Comparison of ENCODE assay signal across 12 mouse cellular contexts in the genomic region with DNA sequence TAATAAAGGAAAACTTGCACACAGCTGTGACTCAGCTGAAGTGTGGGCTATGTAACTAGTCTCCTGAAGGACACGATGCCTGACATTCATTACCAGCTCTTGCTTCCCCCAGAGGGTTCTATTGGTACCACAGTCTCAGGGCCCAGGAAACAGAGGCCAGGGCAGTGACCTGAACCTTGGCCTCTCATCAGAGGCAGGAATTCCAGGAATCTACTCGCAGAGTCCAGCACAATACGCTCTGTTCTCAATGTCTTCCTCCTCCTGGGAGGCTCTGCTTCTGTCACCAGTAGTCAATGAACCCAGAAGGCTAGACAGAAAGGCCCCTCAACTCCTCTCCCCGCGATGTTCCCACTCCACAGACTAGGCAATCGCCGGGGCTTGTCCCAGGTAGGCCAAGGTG.
DNase-seq lines count a peak whose midpoint lies in the region; ATAC-seq and TF ChIP-seq lines count a peak whose summit lies in the region.
"Had no signal": no experiment of that assay in that cellular context is flagged by ENCODE, and none has a peak within 500 bp of the region (broad histone marks: within the 10 kb centered on the region; RNA-seq: fewer than 3 reads in every experiment).

No protein-coding gene starts in this region.

- H3K9ac ChIP-seq in forebrain, postnatal 0 days, result no peak overlapping the region
- no peak overlapping the region for H3K9ac ChIP-seq in forebrain, embryonic 12.5 days
- no peak overlapping the region for H3K9ac ChIP-seq in lung, postnatal 0 days (replicated peaks; ENCODE audit: low read depth)
- H3K9ac ChIP-seq: neural tube, embryonic 15.5 days had no signal

- H3K4me2 ChIP-seq in forebrain, postnatal 0 days (ENCODE audit: low read depth), result no peak overlapping the region
- no peak overlapping the region for H3K4me2 ChIP-seq in forebrain, embryonic 12.5 days
- H3K4me2 ChIP-seq in lung, postnatal 0 days (replicated peaks; ENCODE audit: low read depth, low read length), result no peak overlapping the region
- H3K4me2 ChIP-seq: neural tube, embryonic 15.5 days had no signal

- TF ChIP-seq CTCF in forebrain, postnatal 0 days (IDR thresholded peaks at IDR 0.05; ENCODE audit: low read depth), result peak; percentile 15; the same call in 1 of the 2 replicates
- no peak; the same call in 1 of the 2 replicates for TF ChIP-seq CTCF in kidney, adult 2 months (conservative IDR thresholded peaks at IDR 0.05; ENCODE audit: insufficient read depth, insufficient read length, low read depth, low read length)
- TF ChIP-seq CTCF in lung, postnatal 0 days (IDR thresholded peaks at IDR 0.05), result peak; percentile 38

- no peak overlapping the region for H3K4me3 ChIP-seq in forebrain, postnatal 0 days (ENCODE audit: low read depth, low read length)
- H3K4me3 ChIP-seq in forebrain, embryonic 12.5 days (replicated peaks), result no peak overlapping the region
- no peak overlapping the region for H3K4me3 ChIP-seq in kidney, adult 2 months (ENCODE audit: insufficient read depth, low read depth, low read length)
- no peak overlapping the region for H3K4me3 ChIP-seq in lung, postnatal 0 days (ENCODE audit: low read depth, low read length)
- H3K4me3 ChIP-seq: neural tube, embryonic 15.5 days had no signal

- H3K27ac ChIP-seq in forebrain, postnatal 0 days (ENCODE audit: low read depth, low read length), result no peak overlapping the region
- no peak overlapping the region for H3K27ac ChIP-seq in forebrain, embryonic 12.5 days
- no peak overlapping the region for H3K27ac ChIP-seq in kidney, adult 2 months (ENCODE audit: insufficient read depth, low read depth, low read length)
- no peak overlapping the region for H3K27ac ChIP-seq in lung, postnatal 0 days (ENCODE audit: low read length)
- H3K27ac ChIP-seq: neural tube, embryonic 15.5 days had no signal

- H3K36me3 ChIP-seq in forebrain, postnatal 0 days (ENCODE audit: insufficient read depth), result no peaks in the 10 kb centered on the region
- H3K36me3 ChIP-seq in forebrain, embryonic 12.5 days (replicated peaks), result no peaks in the 10 kb centered on the region
- no peaks in the 10 kb centered on the region for H3K36me3 ChIP-seq in kidney, adult 2 months (ENCODE audit: control insufficient read depth, insufficient read depth, low read length)
- H3K36me3 ChIP-seq in lung, postnatal 0 days (ENCODE audit: insufficient read depth, low read length), result no peaks in the 10 kb centered on the region
- H3K36me3 ChIP-seq: neural tube, embryonic 15.5 days had no signal

- TF ChIP-seq EP300 in lung, postnatal 0 days (IDR thresholded peaks at IDR 0.05), result peak; percentile 88

- DNase-seq in forebrain, postnatal 0 days, result no peak
- DNase-seq in adrenal gland, postnatal 10 days, result peak; percentile 48
- peak; percentile 93 for DNase-seq in kidney, adult 2 months
- peak; percentile 54 for DNase-seq in lung, postnatal 0 days (ENCODE audit: low spot score)
- no peak for DNase-seq in spleen, adult 18-20 months
- no peak for DNase-seq in urinary bladder, postnatal 14 days (ENCODE audit: low spot score)
- no peak for DNase-seq in heart, adult 18-20 months
- DNase-seq: B cell, adult 2 months; gastrocnemius, postnatal 14 days; heart, postnatal 36 days had no signal

- 67% methylated on average over 7 of the region's 7 CpGs for WGBS in forebrain, postnatal 0 days
- 49% methylated on average over 7 of the region's 7 CpGs for WGBS in forebrain, embryonic 12.5 days
- 30% methylated on average over 7 of the region's 7 CpGs for WGBS in kidney, adult 2 months
- WGBS in lung, postnatal 0 days, result 38% methylated on average over 7 of the region's 7 CpGs

- no peaks in the 10 kb centered on the region for H3K9me3 ChIP-seq in forebrain, postnatal 0 days (ENCODE audit: low read length)
- H3K9me3 ChIP-seq in forebrain, embryonic 12.5 days, result no peaks in the 10 kb centered on the region
- H3K9me3 ChIP-seq in lung, postnatal 0 days (ENCODE audit: low read length), result no peaks in the 10 kb centered on the region
- H3K9me3 ChIP-seq: neural tube, embryonic 15.5 days had no signal

- H3K4me1 ChIP-seq in forebrain, postnatal 0 days (ENCODE audit: insufficient read depth), result 0 out of 2 replicates have a peak, but pooled peaks cover 15% of the 10 kb centered on the region
- H3K4me1 ChIP-seq in forebrain, embryonic 12.5 days, result peaks cover 41% of the 10 kb centered on the region
- no peaks in the 10 kb centered on the region for H3K4me1 ChIP-seq in kidney, adult 2 months (ENCODE audit: control insufficient read depth, insufficient read depth, low read length)
- no peaks in the 10 kb centered on the region for H3K4me1 ChIP-seq in lung, postnatal 0 days (ENCODE audit: insufficient read depth, low read depth, low read length)

- no peak for TF ChIP-seq POLR2A in kidney, adult 2 months (IDR thresholded peaks at IDR 0.05; ENCODE audit: low read depth, low read length)

- no peak for ATAC-seq in forebrain, postnatal 0 days
- ATAC-seq in forebrain, embryonic 12.5 days (ENCODE audit: low FRiP score), result no peak
- ATAC-seq in lung, postnatal 0 days, result peak; percentile 58

- no peaks in the 10 kb centered on the region for H3K27me3 ChIP-seq in forebrain, postnatal 0 days (ENCODE audit: insufficient read depth, low read length)
- no peaks in the 10 kb centered on the region for H3K27me3 ChIP-seq in forebrain, embryonic 12.5 days
- no peaks in the 10 kb centered on the region for H3K27me3 ChIP-seq in kidney, adult 2 months (replicated peaks; ENCODE audit: control insufficient read depth, insufficient read depth, low read length)
- H3K27me3 ChIP-seq in lung, postnatal 0 days (replicated peaks; ENCODE audit: insufficient read depth, low read length), result no peaks in the 10 kb centered on the region
- H3K27me3 ChIP-seq: neural tube, embryonic 15.5 days had no signal

Comparison
In these comparisons a context has a peak if more than half of its experiments do, and no peak if none do; other contexts are left out.
1. DNase-seq: peak in adrenal gland, postnatal 10 days (single experiment), kidney, adult 2 months (single experiment) and lung, postnatal 0 days (single experiment); none in forebrain, postnatal 0 days (single experiment), spleen, adult 18-20 months (0 of 2), urinary bladder, postnatal 14 days (single experiment) and heart, adult 18-20 months (0 of 2).